Mouse (Mus musculus) layer of hippocampus, adult 9-10 months (tissue): ENCODE data around the gene Ces1e.
"Not testable (repeated sequence)": the region's sequence is repeated elsewhere in the genome, so short reads cannot be mapped to it uniquely, and the experiment has no call there.

ENCODE experiments used
- DNase-seq: peaks from one replicate; pipeline ENCODE4 v3.0.0; 2022; ENCODE audit warnings: low spot score

The Ces1e gene

DNA sequence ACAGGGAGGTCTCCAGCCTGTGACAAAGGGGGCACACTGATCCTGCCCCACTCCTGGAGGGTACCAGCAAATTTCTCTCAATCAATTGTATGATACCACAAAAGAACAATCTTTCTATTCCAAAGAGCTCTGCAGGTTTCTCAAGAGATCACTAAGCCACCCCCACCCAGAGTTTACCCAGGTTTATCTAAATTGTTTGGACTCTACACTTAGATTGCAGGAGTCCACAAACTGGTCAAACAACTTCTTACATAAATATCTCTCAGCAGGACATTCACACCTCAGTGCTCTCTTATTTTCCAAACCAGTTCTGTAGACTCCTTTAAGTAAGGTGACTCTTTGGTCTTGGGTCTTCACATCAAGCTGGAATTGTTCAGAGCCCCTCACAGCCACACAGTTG, at the start of gene Ces1e:
Ces1e (minus strand) TSS at position 174 of the 400 bp plus-strand sequence.
- no peak for DNase-seq

DNA sequence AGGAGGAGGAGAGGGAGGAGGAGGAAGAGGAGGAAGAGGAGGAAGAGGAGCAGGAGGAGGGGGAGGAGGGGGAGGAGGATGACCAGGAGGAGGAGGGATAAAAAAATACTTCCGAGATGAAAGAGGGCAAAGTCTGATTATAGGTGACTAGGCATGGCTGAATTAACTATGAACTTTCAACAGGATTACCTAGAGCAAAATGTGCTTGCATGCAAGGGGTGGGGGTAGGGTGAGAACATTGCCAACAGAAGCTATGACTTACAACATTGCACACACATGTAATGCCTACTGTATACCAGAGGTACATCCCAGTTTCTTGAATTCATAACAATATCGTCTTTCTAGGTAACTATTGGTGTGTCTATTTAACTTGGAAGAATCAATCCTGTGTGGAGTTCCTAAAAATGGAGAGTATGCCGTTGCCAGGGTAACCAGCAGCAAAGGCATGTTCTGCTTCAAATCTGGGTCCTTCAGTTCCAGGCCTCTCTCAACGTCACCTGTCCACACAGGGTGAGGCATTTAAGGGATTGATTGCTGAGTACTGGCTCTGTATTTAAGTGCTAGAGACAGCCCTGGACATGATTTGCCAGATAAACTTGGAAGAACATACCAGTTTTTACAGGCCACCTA, 48.9 kb upstream of the Ces1e start:
- no peak for DNase-seq

DNA sequence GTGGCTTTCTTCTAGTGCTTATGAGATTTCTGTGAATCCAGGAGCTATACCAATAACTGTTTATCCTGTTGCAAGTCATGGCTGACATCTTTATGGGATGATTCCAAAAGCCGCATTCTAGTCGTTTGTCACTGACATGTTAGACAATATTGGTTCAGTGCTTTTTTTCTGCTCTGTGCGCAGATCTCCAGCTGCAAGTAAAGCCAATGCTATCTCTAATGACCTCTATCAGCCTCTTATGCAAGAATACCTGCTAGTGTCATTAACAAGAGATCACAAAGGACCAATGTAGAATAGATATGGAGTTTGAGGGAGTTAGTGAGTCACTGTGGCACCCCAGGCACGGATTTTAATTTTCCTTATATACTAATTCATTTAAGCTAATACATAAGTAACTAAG, 45.2 kb upstream of the Ces1e start:
- DNase-seq: no peak

DNA sequence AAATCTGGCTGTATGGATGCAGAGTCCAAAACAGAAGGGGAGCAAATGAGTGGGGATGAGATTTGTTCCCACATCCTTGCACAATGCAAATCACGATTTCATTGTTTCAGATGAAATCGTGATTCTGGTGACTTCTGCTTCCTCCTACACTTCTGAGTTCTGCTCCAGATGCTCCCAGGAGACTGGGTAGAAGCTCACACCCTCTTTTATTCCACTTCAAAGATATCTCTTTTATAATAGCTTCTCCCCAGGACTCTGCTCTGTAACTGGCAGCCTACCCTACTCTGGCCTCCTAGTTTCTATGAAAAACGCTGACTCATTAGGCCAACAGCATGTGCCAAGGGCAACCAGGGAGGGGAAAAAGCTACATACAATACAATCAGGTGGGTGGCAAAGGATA, 43.9 kb upstream of the Ces1e start:
- peak; percentile 2 for DNase-seq

DNA sequence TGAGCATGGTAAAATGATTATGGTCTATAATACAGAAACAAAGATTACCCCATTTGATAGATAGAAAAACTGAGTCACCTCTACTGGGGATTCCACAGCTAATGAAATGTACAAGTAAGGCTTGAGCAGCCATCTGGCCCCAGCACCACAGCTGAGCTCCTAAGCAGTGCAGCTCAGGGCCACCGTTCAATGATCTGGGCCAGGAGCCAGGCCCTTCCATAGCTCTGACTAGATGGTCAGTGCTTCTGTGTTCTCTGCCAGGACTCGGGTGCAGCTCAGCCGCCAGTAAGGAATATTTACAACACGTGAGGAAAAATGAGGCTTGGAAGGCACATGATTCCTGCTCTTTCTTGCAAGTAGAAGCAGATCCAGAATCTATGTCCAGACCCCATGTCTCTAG, 43.3 kb upstream of the Ces1e start:
- no peak for DNase-seq

DNA sequence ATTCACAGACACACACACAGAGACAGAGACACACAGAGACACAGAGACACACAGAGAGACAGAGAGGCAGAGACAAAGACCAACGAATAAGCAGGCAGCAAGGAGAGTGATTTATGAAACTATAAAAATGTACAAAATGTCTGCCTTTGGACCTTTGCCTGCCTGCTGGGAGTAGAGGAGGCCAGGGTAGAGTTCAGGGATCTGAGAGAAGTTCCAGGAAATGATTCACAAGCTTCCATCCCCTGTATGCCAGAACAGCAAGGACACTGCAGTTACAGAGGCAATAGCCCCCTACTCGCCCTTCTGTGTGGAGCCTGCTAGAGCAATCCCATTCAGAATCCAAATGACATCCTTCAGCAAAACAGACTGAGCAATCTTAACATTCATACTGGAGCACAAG, 32.0 kb upstream of the Ces1e start:
- no peak for DNase-seq

DNA sequence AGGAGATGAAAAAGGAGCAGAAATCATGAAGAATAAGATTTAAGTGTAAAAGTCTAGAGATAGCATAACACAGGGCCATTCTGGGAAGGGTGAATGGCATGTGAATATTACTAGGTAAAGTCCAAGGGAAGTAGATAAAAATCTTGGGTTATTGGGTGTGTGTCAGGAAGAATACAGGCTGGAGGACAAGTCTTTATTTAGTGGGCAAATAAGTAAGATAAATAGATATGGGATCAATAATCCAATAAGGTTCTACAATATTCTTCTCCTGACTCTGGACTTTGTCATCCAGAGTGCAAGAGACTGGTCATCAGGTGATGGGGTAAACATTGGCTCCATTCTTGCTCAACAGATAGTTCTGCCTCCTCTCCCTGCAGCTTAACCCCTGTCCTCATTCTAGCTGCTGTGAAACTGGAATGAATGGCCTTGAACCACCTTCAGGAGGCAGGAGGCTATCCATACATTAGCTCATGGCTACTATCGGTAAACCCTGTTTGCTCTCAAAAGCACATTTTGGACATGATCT, 23.0 kb upstream of the Ces1e start:
- no peak for DNase-seq

DNA sequence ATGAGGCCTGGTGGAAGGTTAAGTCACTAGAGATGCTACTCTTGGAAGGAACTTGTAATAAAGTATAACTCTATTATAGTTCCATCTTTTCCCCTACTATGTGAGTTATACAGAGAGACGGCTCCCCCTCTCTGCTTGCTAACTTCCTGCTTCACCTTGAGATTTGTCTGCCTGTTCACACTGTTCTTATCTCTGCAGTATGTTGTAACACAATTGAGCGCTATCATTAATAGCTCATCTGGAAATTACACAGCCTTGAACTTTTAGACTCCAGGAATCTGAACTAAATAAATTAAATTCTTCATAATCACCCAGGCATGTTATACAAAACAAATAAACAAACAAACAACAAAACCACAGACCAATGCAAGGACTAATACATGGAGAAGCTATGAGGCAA, 16.6 kb upstream of the Ces1e start:
- DNase-seq: no peak

DNA sequence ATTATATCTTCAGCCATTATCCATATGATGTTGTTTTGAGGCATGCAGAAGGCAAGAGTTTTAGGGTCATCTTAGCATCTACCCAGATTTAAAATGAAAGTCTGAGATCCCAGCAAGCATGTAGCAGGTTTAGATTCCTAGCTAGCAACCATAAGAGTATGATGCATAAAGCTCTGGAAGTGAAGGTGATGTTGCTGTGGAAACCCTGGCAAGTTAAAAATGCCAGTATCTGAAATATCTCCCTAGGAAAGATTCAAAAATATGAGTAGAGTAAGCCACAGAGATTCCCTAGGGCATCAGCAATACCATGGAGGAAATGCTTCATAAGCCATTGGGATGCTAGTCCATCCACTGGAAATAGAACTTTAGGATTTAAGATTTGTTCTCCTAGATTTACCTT, 10.5 kb upstream of the Ces1e start:
- no peak for DNase-seq

DNA sequence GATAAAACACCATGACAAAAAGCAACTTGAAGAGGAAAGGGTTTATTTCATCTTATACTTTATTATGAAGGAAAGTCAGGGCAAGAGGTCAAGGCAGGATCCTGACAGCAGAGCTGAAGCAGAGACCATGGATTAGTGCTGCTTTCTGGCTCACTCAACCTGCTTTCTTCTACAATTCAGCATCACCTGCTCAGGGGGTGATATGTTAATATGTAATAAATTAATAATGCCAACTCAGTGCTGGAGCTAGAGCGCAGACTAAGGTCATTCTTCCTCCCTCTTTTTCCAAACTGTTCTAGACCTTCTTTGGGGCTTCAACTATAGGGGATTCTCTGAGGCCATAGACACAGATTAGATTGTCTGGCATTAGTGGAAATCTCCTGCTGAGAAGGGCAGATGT, 6.3 kb upstream of the Ces1e start:
- DNase-seq: no peak

DNA sequence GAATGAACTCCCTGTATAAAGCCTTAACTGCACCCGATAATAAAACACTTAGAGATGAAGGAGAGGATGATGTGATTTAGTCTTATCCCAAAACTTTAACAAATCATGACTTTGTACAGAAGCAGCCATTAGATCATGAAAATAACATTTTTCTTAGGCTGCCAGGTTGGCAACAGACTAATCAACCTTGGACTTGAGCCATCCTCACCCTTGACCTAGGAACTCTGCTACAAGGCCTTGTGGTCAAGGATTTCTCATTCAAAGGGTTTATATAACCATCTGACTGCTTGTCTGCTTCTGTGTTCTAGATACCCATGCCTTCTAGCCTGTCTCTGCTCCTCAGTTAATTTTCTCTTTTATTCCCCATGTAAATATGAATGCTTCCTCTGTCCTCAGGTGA, 5.3 kb upstream of the Ces1e start:
- DNase-seq: no peak

DNA sequence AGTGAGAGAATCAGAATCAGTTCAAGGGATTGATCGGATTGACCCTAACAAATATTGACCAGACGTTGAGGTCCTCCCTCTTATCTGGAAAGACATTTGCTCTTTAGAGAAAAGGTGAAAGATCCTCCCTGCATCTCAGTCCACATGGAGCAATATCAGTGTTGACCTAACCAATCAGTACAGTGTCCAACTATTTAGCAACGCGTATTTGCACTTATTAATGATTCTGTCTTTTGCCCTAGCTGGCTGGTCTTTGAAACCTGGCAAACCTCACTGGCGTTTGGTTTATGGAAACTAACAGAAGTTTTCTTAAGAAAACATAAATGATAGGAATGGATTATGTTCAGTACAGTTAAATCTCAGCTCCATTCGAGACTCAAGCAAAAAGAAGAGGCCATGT, 4.6 kb upstream of the Ces1e start:
- DNase-seq: no peak

DNA sequence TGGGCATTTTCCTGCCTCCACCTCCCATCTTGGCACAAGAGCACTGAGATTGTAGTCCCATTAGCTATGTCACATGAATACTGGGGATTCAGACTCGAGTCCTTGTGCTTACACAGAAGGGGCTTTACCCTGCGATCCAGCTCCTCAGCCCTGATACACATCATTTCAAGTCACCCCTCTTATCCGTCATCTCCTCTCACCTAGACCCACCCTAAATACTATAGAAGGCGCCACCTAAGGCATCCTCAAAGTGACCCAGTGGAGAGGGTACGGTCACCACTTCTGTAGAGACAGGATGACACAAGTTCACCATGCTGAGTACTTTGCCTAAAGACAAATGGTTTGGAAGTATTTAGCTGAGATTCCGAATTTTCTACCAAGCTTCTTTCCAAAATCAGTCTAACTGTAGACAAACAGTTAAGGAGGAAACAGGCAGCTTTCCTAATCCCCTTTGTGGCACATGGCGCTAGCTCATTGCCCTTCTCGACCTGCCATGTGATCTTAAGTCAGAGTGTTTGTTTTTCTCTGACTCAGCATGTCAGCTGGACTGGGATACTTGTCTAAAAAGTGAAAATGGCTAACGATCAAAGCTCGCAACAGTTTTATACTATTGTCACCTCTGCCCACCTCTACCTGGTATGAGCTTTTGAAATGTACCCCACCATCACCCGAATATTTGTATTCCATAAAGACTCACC, 597 bp downstream of the Ces1e start:
- no peak for DNase-seq

DNA sequence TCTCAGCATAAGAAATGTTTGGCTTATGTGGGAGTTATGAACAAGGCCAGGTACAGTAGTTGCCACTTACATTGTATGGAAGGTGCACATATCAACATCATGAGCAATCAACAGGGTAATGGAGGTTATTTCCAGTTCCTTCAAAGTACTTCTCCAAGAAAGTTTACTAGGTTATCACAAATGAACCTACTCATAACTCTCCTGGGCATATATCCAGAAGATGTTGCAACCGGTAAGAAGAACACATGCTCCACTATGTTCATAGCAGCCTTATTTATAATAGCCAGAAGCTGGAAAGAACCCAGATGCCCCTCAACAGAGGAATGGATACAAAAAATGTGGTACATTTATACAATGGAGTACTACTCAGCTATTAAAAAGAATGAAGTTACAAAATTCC, 2.9 kb downstream of the Ces1e start:
- DNase-seq: not testable (repeated sequence)

DNA sequence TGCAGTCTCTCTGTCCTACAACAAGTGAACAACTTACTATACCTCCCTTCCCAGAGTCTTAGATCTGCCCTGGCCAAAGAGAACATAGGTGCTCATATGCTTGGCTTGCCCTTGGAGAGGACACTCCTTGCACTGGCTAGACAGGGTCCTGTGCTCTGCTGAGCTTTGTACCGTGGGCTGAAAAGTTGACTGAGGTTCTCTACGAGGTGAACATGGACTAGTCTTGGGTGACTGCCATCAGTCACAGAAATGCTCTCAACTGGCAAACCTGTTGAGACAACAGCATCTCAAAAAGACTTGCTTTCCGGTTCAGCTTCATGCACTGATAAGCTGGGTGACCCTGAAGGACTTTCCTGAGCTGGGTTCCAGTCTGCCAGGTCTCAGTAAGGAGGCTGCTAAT, 7.5 kb downstream of the Ces1e start:
- DNase-seq: no peak

DNA sequence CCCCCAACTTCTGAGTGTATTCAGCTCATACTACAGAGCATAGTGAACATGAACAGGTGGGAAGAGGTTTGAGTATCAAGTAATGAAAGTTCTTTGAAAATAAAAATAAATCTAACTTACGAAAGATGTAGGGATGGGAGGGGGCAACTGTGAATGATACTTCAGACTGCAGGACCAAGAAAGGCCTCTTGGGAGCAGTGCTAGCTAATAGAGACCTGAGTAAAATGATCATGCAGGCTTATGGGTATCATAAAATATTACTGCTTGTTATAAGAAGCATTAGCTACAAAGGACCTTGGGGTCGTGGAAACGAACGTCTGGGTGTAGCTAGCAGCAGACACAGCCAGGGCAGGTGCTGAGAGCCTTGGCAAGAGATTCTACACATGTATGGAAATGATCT, 11.6 kb downstream of the Ces1e start:
- no peak for DNase-seq

DNA sequence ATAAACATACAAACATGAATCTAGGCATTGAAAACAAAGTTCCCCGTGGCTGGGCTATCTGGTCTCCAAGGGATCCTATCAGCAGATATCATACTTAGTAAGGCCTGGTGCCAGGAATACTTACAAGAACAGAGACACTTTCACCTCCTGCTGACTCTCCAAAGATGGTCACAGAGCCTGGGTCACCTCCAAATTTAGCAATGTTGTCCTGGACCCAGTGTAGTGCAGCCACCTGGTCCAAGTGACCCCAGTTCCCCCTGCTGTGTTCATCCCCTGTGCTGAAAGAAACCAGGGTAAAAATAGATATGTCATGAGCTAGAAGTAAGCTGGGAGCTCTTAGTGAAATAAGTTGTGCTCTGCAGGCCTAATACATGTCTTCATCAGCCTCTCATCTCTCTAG, 12.0 kb downstream of the Ces1e start:
- DNase-seq: no peak

DNA sequence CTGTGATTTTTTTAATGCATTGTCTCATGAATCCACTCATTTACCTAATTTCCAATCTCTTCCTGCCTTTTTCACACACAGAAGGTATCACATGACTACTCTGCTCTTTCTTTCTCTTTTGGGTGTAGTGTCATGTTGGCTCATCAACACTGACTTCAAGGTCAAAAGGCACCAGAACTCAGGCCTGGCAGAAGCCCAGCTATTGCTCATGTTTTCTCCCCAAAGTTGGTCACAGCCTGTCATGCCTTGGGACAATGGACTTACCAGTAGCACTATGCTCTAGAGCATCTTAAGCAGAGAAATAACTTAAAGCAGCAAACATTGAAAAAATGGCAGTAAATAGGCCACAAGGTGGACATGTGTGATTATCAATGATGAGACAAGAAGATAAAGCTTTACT, 18.3 kb downstream of the Ces1e start:
- no peak for DNase-seq

DNA sequence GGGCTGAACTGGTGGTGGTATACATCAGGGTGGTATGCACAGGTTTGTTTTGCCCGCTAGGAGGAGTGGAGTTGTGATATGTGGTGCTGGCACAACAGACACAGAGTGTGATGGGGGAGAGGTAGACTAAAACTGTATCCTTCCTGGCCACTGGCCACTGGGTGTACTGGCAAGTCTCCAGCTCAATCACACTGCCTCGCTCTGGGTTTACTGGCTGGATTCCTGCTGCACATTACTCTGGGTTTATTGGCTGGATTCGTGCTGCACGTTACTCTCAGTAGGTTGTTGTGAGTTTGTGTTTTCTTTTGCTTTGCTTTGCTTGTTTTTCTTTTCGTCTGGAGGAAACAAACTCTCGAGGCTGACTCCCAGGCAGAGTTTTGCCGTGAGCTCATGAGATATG, 30.3 kb downstream of the Ces1e start:
- DNase-seq: not testable (repeated sequence)

DNA sequence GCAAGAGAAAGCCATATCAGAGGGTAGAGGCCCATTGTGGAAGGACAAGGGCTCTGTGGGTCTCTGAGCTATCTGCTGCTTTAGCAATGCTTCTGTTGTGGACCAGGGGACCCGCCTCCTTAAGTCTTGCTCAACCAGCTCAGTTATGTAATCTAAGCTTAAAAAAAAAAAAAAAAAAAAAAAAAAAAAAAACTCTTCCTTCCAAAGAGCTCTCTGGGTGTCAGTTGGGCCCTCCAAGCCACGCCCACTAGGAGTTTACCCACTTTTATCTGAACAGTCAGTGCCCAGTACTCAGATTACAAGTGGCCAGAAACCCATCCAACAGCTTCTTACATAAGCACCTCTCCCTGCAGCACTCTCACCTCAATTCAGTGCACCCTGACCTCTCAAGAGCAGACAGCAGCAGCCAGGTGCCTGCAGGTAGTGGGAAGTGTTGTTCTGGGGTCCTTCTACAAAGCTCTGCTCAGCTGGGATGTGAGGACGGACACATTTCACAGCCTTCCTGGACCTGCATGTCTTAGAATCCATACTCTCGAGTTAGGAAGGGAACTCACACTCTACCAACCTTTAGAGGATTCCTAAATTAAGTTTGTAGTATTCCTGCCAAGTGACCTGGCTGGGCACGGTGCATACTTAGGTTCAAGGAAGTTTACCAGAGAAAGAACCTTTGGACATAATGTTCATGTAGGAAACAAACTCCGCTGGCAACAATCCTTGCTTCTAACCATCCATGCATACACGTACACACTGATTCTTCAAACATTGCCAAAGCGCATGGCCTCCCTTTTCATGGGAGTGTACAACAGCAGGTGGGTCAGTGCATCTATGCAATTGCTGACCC, 31.5 kb downstream of the Ces1e start, which contains the start of gene Ces1d:
Ces1d (minus strand) TSS at position 154 of the 841 bp plus-strand sequence.
- DNase-seq: no peak

DNA sequence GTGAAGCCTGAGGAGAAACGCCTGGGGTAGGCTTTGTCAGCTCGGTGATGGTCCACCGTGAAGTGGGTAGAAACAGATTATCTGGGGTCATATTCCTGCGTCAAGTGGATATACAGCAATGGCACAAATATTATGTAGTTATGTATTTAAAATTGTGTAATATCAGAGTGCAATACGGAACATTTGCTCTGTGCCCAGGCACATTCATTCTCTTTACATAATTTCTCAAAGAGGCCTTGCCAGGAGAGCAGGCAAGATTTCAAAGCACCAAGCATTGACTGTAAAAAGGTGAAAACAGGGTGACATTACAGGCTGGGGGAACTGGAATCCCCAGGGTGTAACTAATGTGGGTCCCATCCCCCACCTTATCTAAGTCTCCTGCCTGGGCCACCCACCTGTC, 33.0 kb downstream of the Ces1e start:
- DNase-seq: no peak

DNA sequence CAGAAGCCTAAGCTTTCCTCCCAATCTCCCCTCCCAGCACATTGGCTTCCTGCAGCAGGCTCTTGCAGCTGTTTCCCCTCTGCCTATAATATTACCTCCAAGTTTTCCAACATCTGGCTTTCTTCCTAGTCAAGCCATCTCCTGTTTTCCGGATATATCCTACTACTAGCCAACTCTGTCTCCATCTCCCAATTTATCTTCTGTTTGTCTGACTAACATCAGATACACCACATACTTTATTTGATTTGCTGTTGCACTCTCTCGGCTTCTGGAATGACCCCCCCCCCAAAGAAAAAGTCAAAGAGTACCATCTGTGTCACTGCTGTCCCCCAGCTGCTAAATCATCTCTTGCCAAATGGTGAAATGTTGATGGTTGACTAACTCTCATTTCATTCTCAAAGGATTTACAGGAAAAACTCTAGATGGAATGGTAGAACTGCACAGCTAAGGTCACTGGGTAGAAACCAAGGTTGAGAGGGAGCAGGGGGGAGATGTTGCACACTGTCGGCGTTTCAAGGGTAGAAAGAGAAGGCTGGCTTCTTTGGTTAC, 48.8 kb downstream of the Ces1e start:
- DNase-seq: no peak

DNA sequence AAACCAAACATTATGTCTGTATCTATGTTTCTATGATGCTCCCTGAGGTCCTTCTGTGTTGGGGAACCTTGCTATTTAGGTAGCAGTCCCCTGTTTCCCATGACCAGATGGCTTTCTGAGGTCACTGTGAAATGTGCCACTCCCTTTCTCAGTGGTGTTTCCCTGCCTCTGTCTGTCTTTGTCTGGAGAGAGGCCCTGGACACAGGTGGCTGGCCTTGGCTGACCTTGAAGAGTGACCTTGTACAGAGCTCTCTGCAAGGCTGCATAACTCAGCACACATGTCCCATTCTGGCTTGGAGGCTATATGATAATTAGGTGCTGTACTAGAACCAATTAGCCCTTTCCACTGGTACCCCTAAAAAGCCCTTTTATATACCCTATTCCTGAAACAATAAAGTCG, 52.8 kb downstream of the Ces1e start:
- DNase-seq: no peak
